Mouse (Mus musculus) ES-Bruce4 (cell line): ENCODE results near the gene Slc25a40. TPM values are rescaled to one million over a fixed set of nuclear protein-coding genes. Genes with fewer than 3 reads are reported as not detected.

Source experiments
- H3K27ac ChIP-seq: 2 replicates; pipeline ENCODE4 v1.5.1; 2012; ENCODE audit warnings: low read length, inconsistent platforms; ENCODE audit not compliant: insufficient read depth
- H3K27me3 ChIP-seq: 2 replicates; pipeline ENCODE4 v1.6.1; 2012; ENCODE audit warnings: mild to moderate bottlenecking, low read length, inconsistent platforms; ENCODE audit not compliant: control insufficient read depth, poor library complexity, insufficient read depth, severe bottlenecking
- H3K36me3 ChIP-seq: 2 replicates; pipeline ENCODE4 v1.6.1; 2012; ENCODE audit warnings: inconsistent platforms, mild to moderate bottlenecking, low read length, moderate library complexity; ENCODE audit not compliant: control insufficient read depth, poor library complexity, insufficient read depth, severe bottlenecking
- H3K4me1 ChIP-seq: one replicate; pipeline ENCODE4 v1.8.1; 2011; ENCODE audit warnings: low read length; ENCODE audit not compliant: control insufficient read depth, insufficient read depth
- H3K4me3 ChIP-seq: 2 replicates; pipeline ENCODE4 v1.5.1; 2011; ENCODE audit warnings: low read depth, mild to moderate bottlenecking, low read length
- H3K9ac ChIP-seq: 2 replicates; pipeline ENCODE4 v1.6.1; 2012; ENCODE audit warnings: low read depth, mild to moderate bottlenecking, inconsistent platforms; ENCODE audit not compliant: poor library complexity, severe bottlenecking
- H3K9me3 ChIP-seq: replicated peaks from 2 replicates; pipeline ENCODE4 v1.6.1; 2012; ENCODE audit warnings: mild to moderate bottlenecking, low read length, inconsistent platforms; ENCODE audit not compliant: control insufficient read depth, poor library complexity, insufficient read depth, severe bottlenecking
- CTCF ChIP-seq: IDR thresholded peaks from one replicate; pipeline ENCODE4 v1.8.1; 2011; ENCODE audit warnings: low read depth, low read length
- EP300 ChIP-seq: IDR thresholded peaks from 2 replicates; pipeline ENCODE4 v1.6.1; 2011; ENCODE audit warnings: low read depth, low read length; ENCODE audit not compliant: insufficient read depth
- POLR2A ChIP-seq: IDR thresholded peaks from one replicate; pipeline ENCODE4 v1.8.1; 2011; ENCODE audit warnings: low read length; ENCODE audit not compliant: insufficient read depth
- polyA plus RNA-seq: library from polyadenylated mRNA; stranded (reverse); fragments of >200 nt; gene quantifications from 2 replicates; pipeline ENCODE4 v1.2.4, GENCODE M21; 2011; ENCODE audit warnings: low read depth; ENCODE audit not compliant: missing spikeins, insufficient read depth, insufficient read length

Gene Slc25a40
- polyA plus RNA-seq, 1 experiment = 77.4 TPM

- Histone ChIP-seq H3K27me3 (no peaks in the 10 kb centered on the region), H3K4me1 (no peaks in the 10 kb centered on the region), H3K36me3 (peaks cover 28% of the 10 kb centered on the region), H3K4me3 (no peak overlapping the region), H3K9ac (no peak overlapping the region), H3K9me3 (no peaks in the 10 kb centered on the region), H3K27ac (no peak overlapping the region)
- TF ChIP-seq CTCF (no peak), EP300 (no peak), POLR2A (no peak)
Measured at GRCm38 (mm10) chr5:8437481-8438156, 15.0 kb downstream of the Slc25a40 start.

- Histone ChIP-seq H3K27me3 (no peaks in the 10 kb centered on the region), H3K4me1 (no peaks in the 10 kb centered on the region), H3K9me3 (no peaks in the 10 kb centered on the region), H3K9ac (no peak overlapping the region), H3K4me3 (no peak overlapping the region), H3K36me3 (peaks cover 34% of the 10 kb centered on the region), H3K27ac (no peak overlapping the region)
- TF ChIP-seq CTCF (no peak), POLR2A (no peak), EP300 (no peak)
Measured at GRCm38 (mm10) chr5:8439095-8439494, 16.4 kb downstream of the Slc25a40 start.

- TF ChIP-seq CTCF (no peak), EP300 (no peak), POLR2A (no peak)
- H3K9me3 ChIP-seq = peaks cover 6% of the 10 kb centered on the region; the same call in 1 of the 2 replicates
- no peak overlapping the region for H3K4me3 ChIP-seq
- H3K36me3 ChIP-seq = peaks cover 42% of the 10 kb centered on the region
- no peak overlapping the region for H3K9ac ChIP-seq
- no peaks in the 10 kb centered on the region for H3K27me3 ChIP-seq
- H3K4me1 ChIP-seq = no peaks in the 10 kb centered on the region
- H3K27ac ChIP-seq = no peak overlapping the region
Measured at GRCm38 (mm10) chr5:8455565-8455964, 32.9 kb downstream of the Slc25a40 start.

GRCm38 (mm10) chr5:8456561-8456960 lies 33.9 kb downstream of the Slc25a40 start:
- no peak overlapping the region for H3K4me3 ChIP-seq
- H3K27me3 ChIP-seq = no peaks in the 10 kb centered on the region
- no peaks in the 10 kb centered on the region for H3K4me1 ChIP-seq
- TF ChIP-seq CTCF (no peak), POLR2A (no peak), EP300 (no peak)
- no peak overlapping the region for H3K9ac ChIP-seq
- peaks cover 14% of the 10 kb centered on the region for H3K9me3 ChIP-seq
- H3K27ac ChIP-seq = no peak overlapping the region
- H3K36me3 ChIP-seq = peaks cover 50% of the 10 kb centered on the region

- Histone ChIP-seq H3K4me1 (peaks cover 3% of the 10 kb centered on the region), H3K9ac (no peak overlapping the region), H3K27ac (no peak overlapping the region), H3K9me3 (no peaks in the 10 kb centered on the region), H3K36me3 (no peaks in the 10 kb centered on the region), H3K27me3 (no peaks in the 10 kb centered on the region), H3K4me3 (no peak overlapping the region)
- TF ChIP-seq EP300 = no peak
- no peak for TF ChIP-seq CTCF
- no peak for TF ChIP-seq POLR2A
Measured at GRCm38 (mm10) chr5:8487989-8488700, 65.5 kb downstream of the Slc25a40 start.

GRCm38 (mm10) chr5:8488701-8489297 lies 66.1 kb downstream of the Slc25a40 start:
- H3K36me3 ChIP-seq = no peaks in the 10 kb centered on the region
- H3K9me3 ChIP-seq = no peaks in the 10 kb centered on the region
- H3K9ac ChIP-seq = no peak overlapping the region
- peaks cover 3% of the 10 kb centered on the region for H3K4me1 ChIP-seq
- no peaks in the 10 kb centered on the region for H3K27me3 ChIP-seq
- no peak overlapping the region for H3K4me3 ChIP-seq
- no peak overlapping the region for H3K27ac ChIP-seq
- TF ChIP-seq CTCF = no peak
- TF ChIP-seq POLR2A = no peak
- TF ChIP-seq EP300 = no peak
